Mouse (Mus musculus) ES-E14 (cell line): Measurements from ENCODE around the gene Disp1.

ENCODE experiments used
- HCFC1 ChIP-seq: IDR thresholded peaks from 2 replicates; pipeline ENCODE4 v1.6.1; 2012; ENCODE audit warnings: low read length, inconsistent platforms, borderline replicate concordance; ENCODE audit not compliant: insufficient read depth
- MAFK ChIP-seq: IDR thresholded peaks from 2 replicates; pipeline ENCODE4 v1.6.1; 2014; ENCODE audit warnings: mild to moderate bottlenecking, low read depth, low read length, inconsistent platforms; ENCODE audit not compliant: insufficient read depth
- ZC3H11A ChIP-seq: IDR thresholded peaks from 2 replicates; pipeline ENCODE4 v1.6.1; 2012; ENCODE audit warnings: low read depth, mild to moderate bottlenecking, inconsistent platforms, low read length, borderline replicate concordance
- ZNF384 ChIP-seq: IDR thresholded peaks from 2 replicates; pipeline ENCODE4 v1.6.1; 2012; ENCODE audit warnings: low read depth, low read length, inconsistent platforms

DNA sequence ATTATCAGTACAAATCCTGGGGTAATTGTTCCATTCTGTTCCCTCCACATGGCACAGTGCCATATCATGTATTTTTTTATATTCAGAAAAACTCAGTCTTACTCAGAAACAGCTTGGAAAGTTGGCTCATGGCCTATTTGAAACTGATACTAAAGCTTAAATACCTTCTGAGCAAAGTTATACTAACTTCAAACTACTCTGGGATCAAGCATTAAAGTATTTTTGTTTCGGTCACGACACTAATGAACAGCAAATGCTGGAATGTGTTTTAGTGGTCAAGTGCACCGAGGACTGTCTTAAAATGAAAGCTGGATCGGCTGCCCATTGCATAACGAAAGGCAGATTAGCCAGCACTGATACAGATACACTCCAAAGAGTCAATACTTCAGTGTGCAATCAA lies 27.2 kb downstream of the Disp1 start:
- no peak for TF ChIP-seq HCFC1
- no peak for TF ChIP-seq MAFK
- no peak for TF ChIP-seq ZC3H11A
- no peak for TF ChIP-seq ZNF384
